Mouse (Mus musculus): ENCODE results near the gene Abi3.

DNA sequence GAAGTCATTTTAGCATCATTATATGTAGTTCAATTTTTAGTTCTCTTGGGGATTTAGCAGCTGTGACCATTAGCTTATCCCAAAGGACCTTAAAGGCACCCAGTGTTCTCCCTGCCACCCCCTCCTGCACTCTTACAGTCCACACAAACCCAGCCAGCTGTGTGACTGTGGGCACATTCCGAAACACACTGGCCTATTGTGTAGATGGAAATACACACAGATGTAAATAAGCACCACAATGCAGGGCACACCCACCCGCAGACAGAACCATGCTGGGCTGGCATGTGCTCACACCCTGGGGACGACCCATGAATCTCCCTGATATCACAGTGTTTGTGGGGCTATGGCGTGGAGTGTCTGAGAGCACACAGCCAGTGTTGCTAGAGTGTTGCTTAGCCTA is 30.1 kb downstream of the Abi3 start:
- TF ChIP-seq POLR2A (IDR thresholded peaks at IDR 0.05; ENCODE audit: low read depth, low read length) (no peak), CTCF (IDR thresholded peaks at IDR 0.05; ENCODE audit: borderline replicate concordance, insufficient read depth, low read length) (no peak)
